Mouse (Mus musculus) heart, embryonic 14.5 days (tissue): ENCODE results near the gene Thap12. TPM values are rescaled to one million over a fixed set of nuclear protein-coding genes. Genes with fewer than 3 reads are reported as not detected.

Experiments
- ATAC-seq: fragments of 200-750 bp; cut with Nextera tagmentation; 2 replicates; pipeline ENCODE4 v1.8.0; 2017; ENCODE audit warnings: low read depth, moderate TSS enrichment; ENCODE audit not compliant: insufficient number of reproducible peaks, insufficient read depth, low FRiP score
- H3K27ac ChIP-seq, 2 experiments: fragments of 200-500 bp in 1 of 2; fragments of 300-500 bp in 1 of 2; sonication (generic) in 1 of 2; replicated peaks in 1 of 2; 2 replicates each; pipeline ENCODE4 v1.5.1; 2012 to 2014; ENCODE audit warnings: low read depth in 2 of 2, low read length in 2 of 2, control low read depth in 1 of 2, mild to moderate bottlenecking in 1 of 2, mixed read lengths in 1 of 2; ENCODE audit not compliant: control insufficient read depth in 1 of 2, insufficient read depth in 1 of 2
- H3K27me3 ChIP-seq: fragments of 300-500 bp; sonication (generic); 2 replicates; pipeline ENCODE4 v1.6.1; 2014; ENCODE audit warnings: mild to moderate bottlenecking, low read length, control low read depth; ENCODE audit not compliant: control insufficient read depth, insufficient read depth
- H3K36me3 ChIP-seq: fragments of 300-500 bp; sonication (generic); 2 replicates; pipeline ENCODE4 v1.6.1; 2014; ENCODE audit warnings: mild to moderate bottlenecking, control low read depth, low read length, mixed read lengths; ENCODE audit not compliant: control insufficient read depth, insufficient read depth
- H3K4me1 ChIP-seq, 2 experiments: fragments of 200-500 bp in 1 of 2; fragments of 300-500 bp in 1 of 2; sonication (generic) in 1 of 2; 2 replicates each; pipeline ENCODE4 v1.6.1; 2012 to 2014; ENCODE audit warnings: low read length in 2 of 2, control low read depth in 1 of 2, mixed read lengths in 1 of 2; ENCODE audit not compliant: control insufficient read depth in 2 of 2, insufficient read depth in 2 of 2
- H3K4me2 ChIP-seq: fragments of 300-500 bp; sonication (generic); 2 replicates; pipeline ENCODE4 v1.6.1; 2014; ENCODE audit warnings: mild to moderate bottlenecking, low read length
- H3K4me3 ChIP-seq, 2 experiments: fragments of 200-500 bp in 1 of 2; fragments of 300-500 bp in 1 of 2; sonication (generic) in 1 of 2; 2 replicates each; pipeline ENCODE4 v1.5.1; 2012 to 2014; ENCODE audit warnings: low read length in 2 of 2, mild to moderate bottlenecking in 2 of 2, control low read depth in 1 of 2, low read depth in 1 of 2, moderate library complexity in 1 of 2; ENCODE audit not compliant: control insufficient read depth in 1 of 2, insufficient read depth in 1 of 2
- H3K9ac ChIP-seq: fragments of 300-500 bp; sonication (generic); 2 replicates; pipeline ENCODE4 v1.6.1; 2014; ENCODE audit warnings: mild to moderate bottlenecking, low read length
- H3K9me3 ChIP-seq: fragments of 300-500 bp; sonication (generic); 2 replicates; pipeline ENCODE4 v1.6.1; 2016; ENCODE audit warnings: low read length, control low read depth; ENCODE audit not compliant: control insufficient read depth
- WGBS: fragments of 180-500 bp; shearing (Covaris S2); extraction: QIAGEN DNeasy Blood & Tissue Kit; methylation state at CpG from one replicate; pipeline ENCODE4 v1.1.7; 2014; 5-methylcytosine and 5-hydroxymethylcytosine counted together
- polyA plus RNA-seq: library from polyadenylated mRNA; unstranded; fragments of >200 nt; fragmentation: Nextera tagmentation; extraction: Ambion mirVana; gene quantifications from 2 replicates; pipeline ENCODE4 v1.2.1, GENCODE M21; 2014

The Thap12 gene
- polyA plus RNA-seq, 1 experiment from 2014 or later: 44.9 TPM

- no peak for ATAC-seq
- Histone ChIP-seq H3K36me3 (no peaks in the 10 kb centered on the region), H3K4me3 (no peak overlapping the region), H3K27me3 (no peaks in the 10 kb centered on the region), H3K27ac (no peak overlapping the region), H3K4me1 (peaks cover 2 to 11% of the 10 kb centered on the region in 2 experiments; a peak in 3 of 4 replicates), H3K9ac (no peak overlapping the region), H3K4me2 (no peak overlapping the region), H3K9me3 (no peaks in the 10 kb centered on the region)
- 52% methylated on average over 5 of the region's 5 CpGs for WGBS
Observed at GRCm38 (mm10) chr7:98698041-98698440, 4.9 kb upstream of the Thap12 start.

DNA sequence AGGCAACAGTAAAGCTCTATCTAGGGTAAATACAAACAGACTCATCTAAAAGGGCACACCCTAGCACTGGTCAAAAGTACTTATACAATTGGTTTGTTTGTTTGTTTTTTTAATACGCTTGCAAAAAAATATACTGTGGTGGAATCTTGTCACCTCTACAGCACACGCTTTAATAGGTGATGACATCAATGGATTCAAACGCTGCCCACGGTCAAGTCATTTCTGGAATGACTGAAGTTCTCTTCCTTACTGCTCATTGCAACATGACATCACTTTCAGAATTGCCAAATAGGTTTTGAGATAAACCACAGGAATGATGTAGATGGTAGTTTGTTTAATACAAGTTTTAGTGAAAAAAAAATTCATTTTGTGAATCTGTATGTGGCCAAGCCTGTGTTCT, 4.3 kb upstream of the Thap12 start:
- WGBS: 84% methylated on average over 4 of the region's 4 CpGs
- no peak for ATAC-seq

GRCm38 (mm10) chr7:98701771-98702170, 1.1 kb upstream of the Thap12 start:
- Histone ChIP-seq H3K4me1 (peaks cover 2 to 26% of the 10 kb centered on the region in 2 experiments; a peak in 3 of 4 replicates), H3K4me2 (peak overlapping the region; percentile 92), H3K27ac (peak overlapping the region in 1 of 2 experiments; percentile 88; a peak in 1 of 4 replicates), H3K9me3 (no peaks in the 10 kb centered on the region), H3K27me3 (no peaks in the 10 kb centered on the region), H3K4me3 (peak overlapping the region; percentile 74 to 98; a peak in 3 of 4 replicates), H3K36me3 (no peaks in the 10 kb centered on the region), H3K9ac (peak overlapping the region; percentile 85)
- ATAC-seq: no peak
- WGBS: 29% methylated on average over 7 of the region's 7 CpGs

More for the DNA sequence above, 4.3 kb upstream of the Thap12 start:
- H3K9ac ChIP-seq: no peak overlapping the region
- no peak overlapping the region for H3K27ac ChIP-seq
- peaks cover 2 to 7% of the 10 kb centered on the region in 2 experiments; a peak in 3 of 4 replicates for H3K4me1 ChIP-seq
- no peaks in the 10 kb centered on the region for H3K27me3 ChIP-seq
- H3K9me3 ChIP-seq: no peaks in the 10 kb centered on the region
- H3K4me2 ChIP-seq: no peak overlapping the region
- no peak overlapping the region for H3K4me3 ChIP-seq
- H3K36me3 ChIP-seq: no peaks in the 10 kb centered on the region

- Histone ChIP-seq H3K27me3 (no peaks in the 10 kb centered on the region), H3K4me1 (peaks cover 2 to 26% of the 10 kb centered on the region in 2 experiments; a peak in 3 of 4 replicates), H3K36me3 (no peaks in the 10 kb centered on the region), H3K4me2 (peak overlapping the region; percentile 92), H3K9me3 (no peaks in the 10 kb centered on the region), H3K9ac (peak overlapping the region; percentile 98), H3K4me3 (peak overlapping the region; percentile 93 to 98), H3K27ac (peak overlapping the region; percentile 68 to 88)
- WGBS: under 1% methylated on average over 38 of the region's 38 CpGs
- 0 out of 2 replicates have a peak, but pooled peaks have one; percentile 3 for ATAC-seq
Observed at GRCm38 (mm10) chr7:98703365-98703881, 520 bp downstream of the Thap12 start.

DNA sequence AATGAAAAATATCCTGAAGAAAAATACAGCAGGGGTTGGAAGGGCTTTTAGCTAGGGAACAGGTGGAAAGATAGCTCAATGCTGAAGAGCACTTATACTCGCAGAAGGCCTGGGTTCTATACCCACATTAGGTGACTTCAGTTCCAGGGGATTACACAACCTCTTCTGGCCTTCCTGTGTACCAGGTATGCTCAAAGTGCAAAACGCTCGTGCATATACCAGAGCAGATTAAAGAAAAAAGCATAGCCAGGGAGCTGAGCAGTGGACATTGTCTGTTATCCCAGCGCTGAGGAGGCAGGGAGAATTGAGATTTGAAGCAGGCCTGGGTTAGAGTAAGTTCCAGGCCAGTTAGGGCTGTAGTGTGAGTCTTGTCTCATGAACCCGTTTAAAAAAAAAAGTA, 1.4 kb downstream of the Thap12 start:
- 57% methylated on average over 5 of the region's 5 CpGs for WGBS
- Histone ChIP-seq H3K9ac (peak overlapping the region; percentile 98), H3K27me3 (no peaks in the 10 kb centered on the region), H3K36me3 (no peaks in the 10 kb centered on the region), H3K4me3 (peak overlapping the region in 1 of 2 experiments; percentile 98; a peak in 2 of 4 replicates), H3K9me3 (no peaks in the 10 kb centered on the region), H3K27ac (no peak overlapping the region), H3K4me2 (peak overlapping the region; percentile 92), H3K4me1 (peaks cover 2 to 26% of the 10 kb centered on the region in 2 experiments; a peak in 3 of 4 replicates)
- no peak for ATAC-seq

DNA sequence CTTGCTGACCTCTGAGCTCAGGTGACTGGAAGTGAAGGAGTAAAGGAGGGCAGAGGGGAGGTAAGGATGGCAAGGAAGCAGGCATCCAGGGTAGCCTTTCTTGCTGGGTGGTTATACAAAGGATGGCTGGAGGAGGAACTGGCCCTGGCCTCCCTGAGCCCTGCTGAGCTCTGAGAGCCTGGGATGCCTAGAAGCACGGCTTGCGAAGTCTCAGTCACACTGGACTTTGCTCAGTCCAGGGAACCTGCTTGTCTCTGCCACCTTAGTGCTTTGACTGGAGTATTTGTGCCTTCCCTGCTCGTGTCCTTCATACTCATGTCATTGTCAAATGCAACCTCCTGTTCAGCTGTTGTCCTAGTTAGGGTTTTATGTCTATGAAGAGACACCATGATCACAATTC, 10.8 kb downstream of the Thap12 start:
- peaks cover 82% of the 10 kb centered on the region for H3K36me3 ChIP-seq
- 78% methylated on average over 3 of the region's 3 CpGs for WGBS

DNA sequence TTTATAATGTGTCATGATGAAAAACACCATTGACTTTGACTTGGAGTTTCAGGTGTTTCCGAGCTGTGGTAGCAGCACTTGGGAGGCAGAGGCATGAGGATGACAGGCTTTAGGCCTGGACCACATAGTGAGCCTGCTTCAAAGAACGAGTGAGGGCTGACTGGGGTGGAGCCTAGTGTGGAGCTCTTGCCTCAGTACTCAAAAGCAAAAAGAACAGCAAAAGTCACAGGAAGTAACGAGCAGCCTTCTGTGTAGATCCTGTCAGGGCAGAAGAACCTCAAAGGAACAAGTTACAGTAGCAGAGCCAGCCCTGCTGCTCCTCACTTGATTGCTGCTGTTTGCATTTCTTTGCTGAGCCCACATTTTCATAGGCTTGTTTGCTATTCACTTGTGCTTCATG, 14.5 kb downstream of the Thap12 start:
- Histone ChIP-seq H3K4me2 (no peak overlapping the region), H3K4me3 (no peak overlapping the region), H3K9ac (no peak overlapping the region), H3K4me1 (peaks cover 4 to 8% of the 10 kb centered on the region in 2 experiments; a peak in 3 of 4 replicates), H3K27me3 (no peaks in the 10 kb centered on the region), H3K27ac (no peak overlapping the region), H3K9me3 (no peaks in the 10 kb centered on the region), H3K36me3 (peaks cover 53% of the 10 kb centered on the region)
- no peak for ATAC-seq
- 73% methylated on average over 3 of the region's 3 CpGs for WGBS

More for the DNA sequence above, 10.8 kb downstream of the Thap12 start:
- no peak overlapping the region for H3K27ac ChIP-seq
- no peak overlapping the region for H3K9ac ChIP-seq
- no peaks in the 10 kb centered on the region for H3K4me1 ChIP-seq
- no peaks in the 10 kb centered on the region for H3K27me3 ChIP-seq
- no peak for ATAC-seq
- H3K4me3 ChIP-seq: no peak overlapping the region
- H3K9me3 ChIP-seq: no peaks in the 10 kb centered on the region
- H3K4me2 ChIP-seq: no peak overlapping the region

- H3K27me3 ChIP-seq: no peaks in the 10 kb centered on the region
- H3K9me3 ChIP-seq: no peaks in the 10 kb centered on the region
- no peak overlapping the region for H3K4me3 ChIP-seq
- ATAC-seq: no peak
- 89% methylated on average over 3 of the region's 3 CpGs for WGBS
- no peak overlapping the region for H3K4me2 ChIP-seq
- peaks cover 30% of the 10 kb centered on the region for H3K36me3 ChIP-seq
- H3K4me1 ChIP-seq: peaks cover 6 to 15% of the 10 kb centered on the region in 2 experiments; a peak in 3 of 4 replicates
- no peak overlapping the region for H3K9ac ChIP-seq
- no peak overlapping the region for H3K27ac ChIP-seq
Observed at GRCm38 (mm10) chr7:98719761-98720160, 16.9 kb downstream of the Thap12 start.
